Mouse (Mus musculus) ES-E14 (cell line): ENCODE results near the gene Dnajc6.

ENCODE experiments used
- HCFC1 ChIP-seq: IDR thresholded peaks from 2 replicates; pipeline ENCODE4 v1.6.1; 2012; ENCODE audit warnings: low read length, inconsistent platforms, borderline replicate concordance; ENCODE audit not compliant: insufficient read depth
- ZNF384 ChIP-seq: IDR thresholded peaks from 2 replicates; pipeline ENCODE4 v1.6.1; 2012; ENCODE audit warnings: low read depth, low read length, inconsistent platforms

DNA sequence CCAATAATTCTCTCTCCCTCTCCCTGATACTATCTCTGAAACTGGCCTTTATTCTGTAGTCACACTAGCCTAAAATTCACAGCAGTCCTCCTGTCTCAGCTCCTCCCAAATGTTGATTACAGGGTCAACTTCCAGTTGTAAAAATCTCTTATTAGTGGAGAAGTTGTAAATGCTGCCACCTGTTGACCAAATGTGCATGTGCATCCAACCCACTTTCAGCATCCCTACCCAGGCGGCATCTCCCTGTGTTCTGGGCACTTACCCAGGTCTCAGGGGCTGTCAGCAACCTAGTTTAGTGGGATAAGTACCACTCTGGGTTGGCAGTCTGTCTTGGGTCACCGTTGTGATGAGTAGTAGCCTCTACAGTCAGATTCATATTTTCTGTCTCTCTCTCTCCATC is 38.1 kb upstream of the Dnajc6 start:
- TF ChIP-seq ZNF384 (no peak), HCFC1 (no peak)
